Mouse (Mus musculus) lung, embryonic 16.5 days (tissue): Measurements from ENCODE around the gene Cdk5r2. TPM values are rescaled to one million over a fixed set of nuclear protein-coding genes. Genes with fewer than 3 reads are reported as not detected.

ENCODE experiments used
- ATAC-seq: fragments of 200-750 bp; cut with Nextera tagmentation; 2 replicates; pipeline ENCODE4 v1.8.0; 2017; ENCODE audit warnings: low read depth, mild to moderate bottlenecking, moderate library complexity
- H3K27ac ChIP-seq: fragments of 300-500 bp; sonication (generic); 2 replicates; pipeline ENCODE4 v1.5.1; 2014; ENCODE audit warnings: mild to moderate bottlenecking, control low read depth, low read length
- H3K27me3 ChIP-seq: fragments of 300-500 bp; sonication (generic); 2 replicates; pipeline ENCODE4 v1.6.1; 2014; ENCODE audit warnings: low read depth, low read length, mixed read lengths; ENCODE audit not compliant: control insufficient read depth, insufficient read depth
- H3K36me3 ChIP-seq: fragments of 300-500 bp; sonication (generic); 2 replicates; pipeline ENCODE4 v1.6.1; 2014; ENCODE audit warnings: low read length; ENCODE audit not compliant: control insufficient read depth, insufficient read depth
- H3K4me1 ChIP-seq: fragments of 300-500 bp; sonication (generic); replicated peaks from 2 replicates; pipeline ENCODE4 v1.6.1; 2014; ENCODE audit warnings: low read length, mixed read lengths; ENCODE audit not compliant: control insufficient read depth, insufficient read depth
- H3K4me2 ChIP-seq: fragments of 300-500 bp; sonication (generic); 2 replicates; pipeline ENCODE4 v1.6.1; 2014; ENCODE audit warnings: low read depth, low read length, control low read depth
- H3K4me3 ChIP-seq: fragments of 300-500 bp; sonication (generic); 2 replicates; pipeline ENCODE4 v1.5.1; 2014; ENCODE audit warnings: mild to moderate bottlenecking, low read length, control low read depth
- H3K9ac ChIP-seq: fragments of 300-500 bp; sonication (generic); 2 replicates; pipeline ENCODE4 v1.6.1; 2014; ENCODE audit warnings: low read length, control low read depth
- H3K9me3 ChIP-seq: fragments of 300-500 bp; sonication (generic); 2 replicates; pipeline ENCODE4 v1.6.1; 2016; ENCODE audit warnings: low read length; ENCODE audit not compliant: control insufficient read depth
- WGBS: fragments of 180-500 bp; shearing (Covaris S2); extraction: QIAGEN DNeasy Blood & Tissue Kit; methylation state at CpG from one replicate; pipeline ENCODE4 v1.1.7; 2014; 5-methylcytosine and 5-hydroxymethylcytosine counted together
- polyA plus RNA-seq: library from polyadenylated mRNA; unstranded; fragments of >200 nt; fragmentation: Nextera tagmentation; extraction: Ambion mirVana; gene quantifications from 2 replicates; pipeline ENCODE4 v1.2.1, GENCODE M21; 2015

Gene Cdk5r2
- not detected in 2 replicates for polyA plus RNA-seq

GRCm38 (mm10) chr1:74854306-74855056 lies at the start of gene Cdk5r2:
Gene Cdk5r2 (plus strand): TSS chr1:74854934.
- no peaks in the 10 kb centered on the region for H3K36me3 ChIP-seq
- peaks cover 84% of the 10 kb centered on the region for H3K27me3 ChIP-seq
- H3K9ac ChIP-seq = peak within 1 kb of the TSS; percentile 48
- peak; percentile 91 for ATAC-seq
- H3K4me2 ChIP-seq = peak within 1 kb of the TSS; percentile 96
- no peaks in the 10 kb centered on the region for H3K9me3 ChIP-seq
- H3K4me1 ChIP-seq = peaks cover 6% of the 10 kb centered on the region
- H3K27ac ChIP-seq = no peak within 1 kb of the TSS
- peak within 1 kb of the TSS; percentile 60 for H3K4me3 ChIP-seq
- WGBS = 4% methylated on average over 26 of the region's 39 CpGs

GRCm38 (mm10) chr1:74805340-74805835 lies 49.3 kb upstream of the Cdk5r2 start:
- Histone ChIP-seq H3K4me1 (peaks cover 40% of the 10 kb centered on the region), H3K4me2 (no peak overlapping the region), H3K27me3 (peaks cover 89% of the 10 kb centered on the region), H3K9ac (no peak overlapping the region), H3K27ac (no peak overlapping the region), H3K4me3 (no peak overlapping the region), H3K36me3 (no peaks in the 10 kb centered on the region), H3K9me3 (no peaks in the 10 kb centered on the region)
- no peak for ATAC-seq
- 14% methylated on average over 4 of the region's 4 CpGs for WGBS

GRCm38 (mm10) chr1:74805843-74806242 lies 48.9 kb upstream of the Cdk5r2 start:
- Histone ChIP-seq H3K27me3 (peaks cover 84% of the 10 kb centered on the region), H3K4me2 (no peak overlapping the region), H3K36me3 (no peaks in the 10 kb centered on the region), H3K27ac (no peak overlapping the region), H3K9ac (no peak overlapping the region), H3K4me3 (no peak overlapping the region), H3K9me3 (no peaks in the 10 kb centered on the region), H3K4me1 (peaks cover 36% of the 10 kb centered on the region)
- WGBS = 20% methylated on average over 5 of the region's 5 CpGs
- no peak for ATAC-seq

- Histone ChIP-seq H3K4me1 (peaks cover 36% of the 10 kb centered on the region), H3K27me3 (peaks cover 78% of the 10 kb centered on the region), H3K9ac (no peak overlapping the region; the same call in 1 of the 2 replicates), H3K36me3 (no peaks in the 10 kb centered on the region), H3K4me2 (peak overlapping the region; percentile 41), H3K9me3 (no peaks in the 10 kb centered on the region), H3K27ac (no peak overlapping the region), H3K4me3 (peak overlapping the region; percentile 27)
- ATAC-seq = peak; percentile 23; the same call in 1 of the 2 replicates
- WGBS = under 1% methylated on average over 34 of the region's 38 CpGs
Observed at GRCm38 (mm10) chr1:74806360-74807311, 48.1 kb upstream of the Cdk5r2 start.

GRCm38 (mm10) chr1:74807551-74808071 lies 47.1 kb upstream of the Cdk5r2 start:
- H3K36me3 ChIP-seq = no peaks in the 10 kb centered on the region
- peak overlapping the region; percentile 52 for H3K4me2 ChIP-seq
- H3K27ac ChIP-seq = no peak overlapping the region
- H3K4me1 ChIP-seq = peaks cover 36% of the 10 kb centered on the region
- ATAC-seq = no peak; the same call in 1 of the 2 replicates
- H3K9ac ChIP-seq = no peak overlapping the region
- H3K4me3 ChIP-seq = no peak overlapping the region
- H3K9me3 ChIP-seq = no peaks in the 10 kb centered on the region
- H3K27me3 ChIP-seq = peaks cover 68% of the 10 kb centered on the region
- 7% methylated on average over 23 of the region's 23 CpGs for WGBS

- Histone ChIP-seq H3K9ac (0 out of 2 replicates have a peak overlapping the region, but pooled peaks have one; percentile 31), H3K27ac (no peak overlapping the region)
Observed at GRCm38 (mm10) chr1:74808078-74808477, 46.7 kb upstream of the Cdk5r2 start.

GRCm38 (mm10) chr1:74809007-74809406 lies 45.7 kb upstream of the Cdk5r2 start:
- Histone ChIP-seq H3K9ac (no peak overlapping the region), H3K9me3 (no peaks in the 10 kb centered on the region), H3K4me3 (no peak overlapping the region), H3K27ac (no peak overlapping the region), H3K27me3 (peaks cover 54% of the 10 kb centered on the region), H3K4me1 (peaks cover 25% of the 10 kb centered on the region), H3K4me2 (no peak overlapping the region), H3K36me3 (no peaks in the 10 kb centered on the region)
- no peak for ATAC-seq
- WGBS = 52% methylated on average over 10 of the region's 10 CpGs

More at GRCm38 (mm10) chr1:74808078-74808477, 46.7 kb upstream of the Cdk5r2 start:
- Histone ChIP-seq H3K4me1 (peaks cover 32% of the 10 kb centered on the region), H3K4me3 (peak overlapping the region; percentile 29), H3K4me2 (peak overlapping the region; percentile 52), H3K27me3 (peaks cover 64% of the 10 kb centered on the region), H3K9me3 (no peaks in the 10 kb centered on the region), H3K36me3 (no peaks in the 10 kb centered on the region)
- WGBS = 1% methylated on average over 16 of the region's 16 CpGs
- ATAC-seq = peak; percentile 90

- Histone ChIP-seq H3K9me3 (no peaks in the 10 kb centered on the region), H3K4me2 (no peak overlapping the region), H3K9ac (no peak overlapping the region), H3K36me3 (no peaks in the 10 kb centered on the region), H3K4me3 (no peak overlapping the region), H3K4me1 (peaks cover 7% of the 10 kb centered on the region), H3K27me3 (0 out of 2 replicates have a peak, but pooled peaks cover under 1% of the 10 kb centered on the region), H3K27ac (no peak overlapping the region)
- no peak for ATAC-seq
- WGBS = 72% methylated on average over 9 of the region's 9 CpGs
Observed at GRCm38 (mm10) chr1:74814931-74815647, 39.6 kb upstream of the Cdk5r2 start.
